Mouse (Mus musculus): Measurements from ENCODE around the gene Trim16. TPM values are rescaled to one million over a fixed set of nuclear protein-coding genes. Genes with fewer than 3 reads are reported as not detected.

The Trim16 gene
- polyA plus RNA-seq, 1 experiment from 2014 or later = 9.6 TPM

DNA sequence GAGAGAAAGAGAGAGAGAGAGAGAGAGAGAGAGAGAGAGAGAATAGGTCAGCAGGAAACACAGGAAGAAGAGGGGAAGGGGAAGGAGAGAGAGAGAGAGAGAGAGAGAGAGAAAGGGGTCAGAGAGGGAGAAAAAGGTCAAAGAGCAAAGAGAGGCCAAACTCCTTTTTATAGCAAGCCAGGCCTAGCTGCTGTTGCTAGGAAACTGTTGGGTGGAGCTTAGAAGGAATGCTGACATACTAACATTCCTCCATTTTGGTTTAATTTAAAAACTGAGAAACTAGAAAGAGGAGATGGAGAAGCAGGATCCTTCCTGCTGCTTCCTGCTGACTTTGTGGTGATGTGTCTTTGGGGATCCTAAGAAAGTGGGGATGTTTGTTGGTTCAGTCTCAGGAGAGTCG is 55.7 kb downstream of the Trim16 start:
- H3K4me1 ChIP-seq (replicated peaks) = peaks cover 9% of the 10 kb centered on the region
- H3K9me3 ChIP-seq = no peaks in the 10 kb centered on the region
- no peak overlapping the region for H3K4me3 ChIP-seq
- H3K27ac ChIP-seq (replicated peaks) = no peak overlapping the region
- no peaks in the 10 kb centered on the region for H3K36me3 ChIP-seq
- H3K4me2 ChIP-seq = no peak overlapping the region
- H3K9ac ChIP-seq = no peak overlapping the region
- ATAC-seq (ENCODE audit: low read depth) = no peak
- whole genome bisulfite sequencing = 84% methylated on average over 1 of the region's 1 CpGs
- no peaks in the 10 kb centered on the region for H3K27me3 ChIP-seq

DNA sequence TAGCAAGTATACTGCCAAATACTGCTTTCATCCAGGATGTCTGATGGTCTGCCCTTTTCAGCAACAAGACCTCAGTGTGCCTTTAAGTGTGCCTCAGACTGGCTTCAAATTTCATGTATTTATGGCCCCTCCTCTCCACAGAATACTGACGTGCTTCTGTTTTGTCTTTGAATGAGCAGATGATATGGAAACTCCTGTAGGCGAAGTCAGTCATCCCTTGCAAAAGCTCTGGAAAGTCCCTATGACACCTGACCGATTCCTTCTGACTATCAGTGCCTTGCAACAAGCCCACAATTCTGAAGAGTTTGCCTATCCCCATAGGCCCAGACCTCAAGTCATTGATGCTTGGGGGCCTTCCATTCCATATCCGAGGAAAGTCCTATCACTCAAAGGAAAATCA is 56.4 kb downstream of the Trim16 start:
- no peak overlapping the region for H3K4me2 ChIP-seq
- 82% methylated on average over 4 of the region's 4 CpGs for WGBS
- H3K9me3 ChIP-seq = no peaks in the 10 kb centered on the region
- H3K9ac ChIP-seq = no peak overlapping the region
- ATAC-seq (ENCODE audit: low read depth) = no peak
- no peaks in the 10 kb centered on the region for H3K36me3 ChIP-seq
- no peaks in the 10 kb centered on the region for H3K27me3 ChIP-seq
- no peak overlapping the region for H3K27ac ChIP-seq (replicated peaks)
- peaks cover 10% of the 10 kb centered on the region for H3K4me1 ChIP-seq (replicated peaks)
- H3K4me3 ChIP-seq = no peak overlapping the region

DNA sequence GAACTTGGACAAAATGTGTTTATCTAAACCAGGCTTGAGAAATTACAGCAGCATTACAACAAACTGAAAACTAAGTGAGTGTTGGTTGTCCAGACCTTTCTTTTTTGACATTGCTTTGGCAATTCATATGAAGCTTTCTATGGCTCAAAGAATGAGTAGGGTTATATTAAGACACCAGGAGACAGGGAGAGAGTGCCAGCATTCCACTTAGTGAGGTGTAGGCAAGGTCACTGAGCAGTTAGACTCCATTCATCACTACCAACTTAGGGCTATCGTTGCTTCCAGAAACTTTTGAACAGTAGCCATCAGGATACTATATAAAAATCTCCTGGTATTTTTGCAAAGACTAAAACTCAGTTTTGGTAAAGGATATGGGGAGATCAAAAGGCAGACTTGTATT is 57.4 kb downstream of the Trim16 start:
- H3K36me3 ChIP-seq = peaks cover 4% of the 10 kb centered on the region; the same call in 1 of the 2 replicates
- WGBS = 89% methylated on average over 1 of the region's 1 CpGs
- no peak overlapping the region for H3K9ac ChIP-seq
- H3K4me2 ChIP-seq = no peak overlapping the region
- no peak overlapping the region for H3K27ac ChIP-seq (replicated peaks)
- no peak overlapping the region for H3K4me3 ChIP-seq
- H3K9me3 ChIP-seq = no peaks in the 10 kb centered on the region
- ATAC-seq (ENCODE audit: low read depth) = no peak
- H3K27me3 ChIP-seq = no peaks in the 10 kb centered on the region
- peaks cover 10% of the 10 kb centered on the region for H3K4me1 ChIP-seq (replicated peaks)

DNA sequence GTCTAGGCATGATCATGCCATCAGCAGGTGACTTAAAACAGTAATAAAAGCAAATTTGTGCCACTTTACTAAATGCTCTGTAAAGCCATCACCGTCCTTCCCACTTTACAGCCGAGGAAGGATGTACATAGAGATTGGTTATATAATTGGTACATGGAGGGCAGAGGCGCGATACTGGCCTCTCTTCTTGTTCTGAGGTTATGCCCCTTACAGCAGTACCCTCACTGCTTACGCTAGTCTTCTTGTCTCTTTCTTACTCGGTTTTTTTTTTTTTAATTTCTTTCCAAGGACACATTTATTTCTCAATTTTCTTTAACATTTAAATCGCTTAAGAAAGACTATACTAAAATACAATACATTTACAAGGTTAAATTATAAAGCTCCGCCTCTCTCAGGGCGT is 58.7 kb downstream of the Trim16 start:
- peaks cover 10% of the 10 kb centered on the region for H3K4me1 ChIP-seq (replicated peaks)
- peak overlapping the region; percentile 53 for H3K9ac ChIP-seq
- peak overlapping the region; percentile 60 for H3K4me2 ChIP-seq
- no peaks in the 10 kb centered on the region for H3K9me3 ChIP-seq
- 28% methylated on average over 9 of the region's 9 CpGs for WGBS
- H3K36me3 ChIP-seq = peaks cover 12% of the 10 kb centered on the region; the same call in 1 of the 2 replicates
- H3K27me3 ChIP-seq = no peaks in the 10 kb centered on the region
- H3K4me3 ChIP-seq = peak overlapping the region; percentile 79
- ATAC-seq (ENCODE audit: low read depth) = 0 out of 2 replicates have a peak, but pooled peaks have one; percentile 18
- no peak overlapping the region for H3K27ac ChIP-seq (replicated peaks)

DNA sequence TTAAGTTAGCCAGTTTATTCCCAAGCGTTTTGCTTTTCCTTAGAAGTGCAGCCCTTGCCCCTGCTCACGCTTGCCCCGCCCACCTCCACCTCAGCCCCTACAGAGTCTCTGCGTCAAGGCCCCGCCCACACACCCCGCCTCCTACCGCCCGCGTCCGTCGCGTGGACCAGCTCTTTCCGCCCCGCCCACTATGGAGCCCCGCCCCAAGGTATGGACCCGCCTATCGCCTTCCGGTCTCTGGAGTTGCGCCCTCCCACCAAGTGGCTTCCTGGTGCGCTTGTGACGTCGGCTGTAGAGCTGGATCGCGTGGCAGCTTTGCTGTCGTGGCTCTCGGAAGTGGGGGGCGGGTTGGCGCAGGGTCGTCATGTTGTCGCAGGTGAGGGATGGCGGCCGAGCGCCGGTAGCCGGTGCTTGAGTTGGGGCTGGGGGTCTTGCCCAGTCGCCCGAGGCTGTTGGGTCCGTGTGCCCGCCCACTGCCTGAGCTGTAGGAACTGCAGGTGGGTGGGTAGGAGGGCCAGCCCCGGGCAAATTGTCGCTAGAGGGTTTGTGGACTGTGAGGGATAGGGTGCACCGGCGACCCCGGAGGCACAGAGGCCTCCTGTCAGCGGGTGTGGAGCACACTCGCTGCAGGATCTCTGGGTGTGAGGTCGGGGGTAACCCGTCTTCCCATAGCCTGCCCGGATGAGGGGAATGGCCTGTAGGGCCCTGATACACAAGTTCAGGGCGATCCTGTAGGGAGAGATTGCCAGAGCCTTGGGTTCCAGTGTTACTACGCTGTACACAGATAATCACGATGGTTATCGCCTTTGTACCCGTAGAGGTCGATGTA is 59.4 kb downstream of the Trim16 start, which contains the start of gene Tvp23b:
Tvp23b (plus strand) TSS at position 236 of the 829 bp plus-strand sequence.
- peak within 1 kb of the TSS; percentile 91 for H3K9ac ChIP-seq
- peak within 1 kb of the TSS; percentile 79 for H3K4me3 ChIP-seq
- H3K4me1 ChIP-seq (replicated peaks) = peaks cover 10% of the 10 kb centered on the region
- H3K36me3 ChIP-seq = peaks cover 19% of the 10 kb centered on the region
- H3K4me2 ChIP-seq = peak within 1 kb of the TSS; percentile 60
- H3K9me3 ChIP-seq = no peaks in the 10 kb centered on the region
- peak within 1 kb of the TSS; percentile 89 for H3K27ac ChIP-seq (replicated peaks)
- peak; percentile 98 for ATAC-seq (ENCODE audit: low read depth)
- H3K27me3 ChIP-seq = no peaks in the 10 kb centered on the region
- WGBS = 3% methylated on average over 55 of the region's 55 CpGs

DNA sequence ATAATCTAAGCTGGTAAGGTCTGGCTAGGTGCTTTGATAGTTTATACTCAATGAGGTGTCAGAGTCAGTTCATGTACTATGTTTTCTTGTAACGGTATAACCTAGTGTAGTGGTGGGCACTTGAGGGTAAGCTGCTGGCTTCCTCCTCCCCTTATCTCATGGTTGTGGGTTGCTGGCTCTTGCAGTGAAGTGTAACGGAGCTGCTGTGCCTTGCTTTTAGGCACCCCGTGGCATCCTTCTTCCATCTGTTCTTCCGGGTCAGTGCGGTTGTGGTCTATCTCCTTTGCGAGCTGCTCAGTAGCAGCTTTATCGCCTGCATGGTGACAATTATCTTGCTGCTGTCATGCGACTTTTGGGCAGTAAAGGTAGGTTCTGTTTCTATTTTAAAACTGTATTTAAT is 63.4 kb downstream of the Trim16 start:
- Histone ChIP-seq H3K27me3 (no peaks in the 10 kb centered on the region), H3K9ac (no peak overlapping the region), H3K9me3 (no peaks in the 10 kb centered on the region), H3K36me3 (peaks cover 47% of the 10 kb centered on the region), H3K27ac (replicated peaks) (no peak overlapping the region), H3K4me1 (replicated peaks) (peaks cover 10% of the 10 kb centered on the region), H3K4me2 (no peak overlapping the region), H3K4me3 (no peak overlapping the region)
- ATAC-seq (ENCODE audit: low read depth) = no peak
- whole genome bisulfite sequencing = 92% methylated on average over 8 of the region's 8 CpGs

DNA sequence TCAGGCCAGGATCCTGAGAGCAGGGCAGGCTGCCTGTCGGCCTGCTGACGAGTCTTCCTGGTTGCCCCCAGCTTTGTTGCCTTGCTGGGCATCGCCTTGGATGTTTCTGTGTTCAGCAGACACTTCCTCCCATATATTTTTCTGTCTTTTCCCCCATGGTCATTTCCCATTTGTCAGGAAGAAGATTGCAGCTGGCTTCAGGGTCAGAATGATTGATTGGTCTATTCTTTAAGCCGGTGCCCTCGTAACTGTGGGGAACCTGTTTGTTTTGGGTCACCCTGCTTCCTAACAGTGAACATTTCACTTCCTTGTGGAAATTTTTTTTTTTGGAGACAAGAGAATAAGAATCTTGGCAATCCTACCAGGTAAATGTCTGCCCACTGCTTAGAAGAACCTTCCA is 65.3 kb downstream of the Trim16 start:
- WGBS = 65% methylated on average over 5 of the region's 5 CpGs
- Histone ChIP-seq H3K4me1 (replicated peaks) (peaks cover 5% of the 10 kb centered on the region), H3K36me3 (peaks cover 60% of the 10 kb centered on the region), H3K9me3 (no peaks in the 10 kb centered on the region), H3K27me3 (no peaks in the 10 kb centered on the region), H3K4me3 (no peak overlapping the region), H3K9ac (no peak overlapping the region), H3K27ac (replicated peaks) (no peak overlapping the region), H3K4me2 (no peak overlapping the region)
- no peak for ATAC-seq (ENCODE audit: low read depth)

DNA sequence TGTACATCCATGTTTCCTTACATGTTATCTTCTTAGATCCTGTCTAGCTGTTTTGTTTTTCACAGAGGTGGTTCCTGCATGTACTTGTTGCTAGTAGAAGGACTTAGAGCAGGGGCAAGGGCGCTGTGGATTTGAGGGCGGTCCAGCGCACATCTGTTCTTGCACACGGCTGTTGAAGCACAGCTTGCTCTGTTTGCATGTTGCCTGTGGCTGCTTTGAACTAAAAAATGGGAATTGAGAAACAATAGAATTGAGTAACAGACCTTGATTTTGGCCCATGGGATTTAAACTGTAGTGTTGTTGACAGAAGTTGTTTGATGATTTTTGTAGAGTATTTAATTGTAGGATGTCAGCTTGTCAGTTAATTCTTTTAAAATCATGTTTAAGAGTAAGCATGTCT is 70.8 kb downstream of the Trim16 start:
- no peak for ATAC-seq (ENCODE audit: low read depth)
- Histone ChIP-seq H3K27ac (replicated peaks) (no peak overlapping the region), H3K4me2 (no peak overlapping the region), H3K27me3 (no peaks in the 10 kb centered on the region), H3K4me3 (no peak overlapping the region), H3K36me3 (peaks cover 58% of the 10 kb centered on the region), H3K9ac (no peak overlapping the region), H3K9me3 (no peaks in the 10 kb centered on the region), H3K4me1 (replicated peaks) (no peaks in the 10 kb centered on the region)
- WGBS = 90% methylated on average over 4 of the region's 4 CpGs

DNA sequence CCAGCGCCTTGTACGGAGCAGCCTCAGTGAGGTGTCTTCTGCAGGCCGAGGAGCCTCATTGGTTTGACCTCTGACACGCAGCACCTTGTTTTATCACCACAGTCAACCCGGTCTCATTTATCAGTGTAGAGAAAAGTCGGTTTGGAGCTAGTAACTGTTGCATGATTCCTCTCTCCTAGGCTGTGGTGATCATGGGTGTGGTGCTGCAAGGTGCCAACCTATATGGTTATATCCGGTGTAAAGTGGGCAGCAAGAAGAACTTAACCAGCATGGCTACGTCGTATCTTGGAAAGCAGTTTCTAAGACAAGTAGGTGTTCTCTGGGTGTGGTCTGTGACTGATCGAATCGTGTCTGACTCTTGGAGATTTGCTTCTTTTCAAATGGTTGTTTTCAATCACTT is 71.7 kb downstream of the Trim16 start:
- ATAC-seq (ENCODE audit: low read depth) = no peak
- H3K4me3 ChIP-seq = no peak overlapping the region
- H3K36me3 ChIP-seq = peaks cover 52% of the 10 kb centered on the region
- H3K4me2 ChIP-seq = no peak overlapping the region
- H3K27ac ChIP-seq (replicated peaks) = no peak overlapping the region
- WGBS = 93% methylated on average over 11 of the region's 11 CpGs
- no peak overlapping the region for H3K9ac ChIP-seq
- no peaks in the 10 kb centered on the region for H3K4me1 ChIP-seq (replicated peaks)
- H3K27me3 ChIP-seq = no peaks in the 10 kb centered on the region
- no peaks in the 10 kb centered on the region for H3K9me3 ChIP-seq

Other genes starting within 250 kb of the Trim16 start
- 23.1 and 25.0 TPM in 2 replicates for gene Trpv2, start 245.7 kb upstream of the Trim16 start, polyA plus RNA-seq (2015; fragmentation: Nextera tagmentation; extraction: Ambion mirVana)
- gene Lrrc75a, start 171.7 kb upstream of the Trim16 start, polyA plus RNA-seq (2015; fragmentation: Nextera tagmentation; extraction: Ambion mirVana) = 8.5 and 8.9 TPM in 2 replicates
- gene Mmgt2, start 171.6 kb upstream of the Trim16 start, polyA plus RNA-seq (2015; fragmentation: Nextera tagmentation; extraction: Ambion mirVana) = 21.4 and 25.6 TPM in 2 replicates
- 18.7 and 18.9 TPM in 2 replicates for gene Zfp287, start 88.3 kb upstream of the Trim16 start, polyA plus RNA-seq (2015; fragmentation: Nextera tagmentation; extraction: Ambion mirVana)
- gene Gm10428, start 67.1 kb upstream of the Trim16 start, polyA plus RNA-seq (2015; fragmentation: Nextera tagmentation; extraction: Ambion mirVana) = not detected in 2 replicates
- gene Zfp286, start 30.8 kb upstream of the Trim16 start, polyA plus RNA-seq (2015; fragmentation: Nextera tagmentation; extraction: Ambion mirVana) = 30.2 and 34.5 TPM in 2 replicates
- gene Fbxw10, start 26.8 kb downstream of the Trim16 start, polyA plus RNA-seq (2015; fragmentation: Nextera tagmentation; extraction: Ambion mirVana) = 0.39 and 0.52 TPM in 2 replicates
- 46.9 and 58.4 TPM in 2 replicates for gene Tvp23b, start 59.2 kb downstream of the Trim16 start, polyA plus RNA-seq (2015; fragmentation: Nextera tagmentation; extraction: Ambion mirVana)
- gene Cdrt4, start 131.0 kb downstream of the Trim16 start, polyA plus RNA-seq (2015; fragmentation: Nextera tagmentation; extraction: Ambion mirVana) = 0.44 TPM in 1 of 2 replicates, not detected in the other
- not detected in 2 replicates for gene Tekt3, start 241.4 kb downstream of the Trim16 start, polyA plus RNA-seq (2015; fragmentation: Nextera tagmentation; extraction: Ambion mirVana)